Mouse (Mus musculus) thymus, adult 2 months (tissue): Measurements from ENCODE around the gene Rin2.

ENCODE experiments used
- CTCF ChIP-seq: fragments of 200-500 bp; IDR thresholded peaks from 2 replicates; pipeline ENCODE4 v1.5.1; 2012; ENCODE audit warnings: mild to moderate bottlenecking, control low read depth, low read length, moderate library complexity, borderline replicate concordance; ENCODE audit not compliant: control insufficient read depth, poor library complexity, insufficient read depth; ENCODE audit errors: extremely low read depth
- POLR2A ChIP-seq: fragments of 200-500 bp; IDR thresholded peaks from 2 replicates; pipeline ENCODE4 v1.6.1; 2012; ENCODE audit warnings: mild to moderate bottlenecking, low read length, control low read depth, moderate library complexity; ENCODE audit not compliant: control insufficient read depth, poor library complexity, insufficient read depth; ENCODE audit errors: extremely low read depth

DNA sequence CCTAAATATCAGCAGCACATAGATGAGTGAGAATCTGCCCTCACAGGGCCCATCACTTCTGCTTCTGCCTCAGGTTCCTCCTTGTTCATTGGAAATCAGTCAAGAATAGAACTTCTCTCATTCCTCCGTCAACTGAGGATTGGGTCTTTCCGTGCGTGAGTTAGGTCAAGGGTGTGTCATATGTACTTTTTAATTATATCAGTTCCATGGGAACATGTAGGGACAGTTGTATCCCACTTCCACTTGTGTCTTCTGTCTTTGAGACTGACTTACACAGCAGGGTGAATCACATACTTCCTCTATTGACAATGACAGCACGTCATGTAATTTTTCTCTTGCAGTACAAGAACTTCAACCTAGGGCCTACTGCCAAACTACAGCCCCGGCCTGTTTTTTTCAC, 65.7 kb downstream of the Rin2 start:
- TF ChIP-seq CTCF (no peak), POLR2A (no peak)
